Mouse (Mus musculus) CD4-positive helper T cell, adult 2 months (primary cell): ENCODE data around the gene Stk16.
A peak's percentile ranks its signal among the peaks of the same experiment; 100 is the strongest.
"Not testable (repeated sequence)": the region's sequence is repeated elsewhere in the genome, so short reads cannot be mapped to it uniquely, and the experiment has no call there.

Source experiments
- DNase-seq: peaks from one replicate; pipeline ENCODE4 v3.0.0-alpha.2; 2012; ENCODE audit warnings: low read depth, missing footprints, low spot score

Gene Stk16

GRCm38 (mm10) chr1:75212542-75212941, 1.9 kb downstream of the Stk16 start:
- no peak for DNase-seq

GRCm38 (mm10) chr1:75213096-75213495, 2.5 kb downstream of the Stk16 start:
- peak; percentile 76 for DNase-seq

DNA sequence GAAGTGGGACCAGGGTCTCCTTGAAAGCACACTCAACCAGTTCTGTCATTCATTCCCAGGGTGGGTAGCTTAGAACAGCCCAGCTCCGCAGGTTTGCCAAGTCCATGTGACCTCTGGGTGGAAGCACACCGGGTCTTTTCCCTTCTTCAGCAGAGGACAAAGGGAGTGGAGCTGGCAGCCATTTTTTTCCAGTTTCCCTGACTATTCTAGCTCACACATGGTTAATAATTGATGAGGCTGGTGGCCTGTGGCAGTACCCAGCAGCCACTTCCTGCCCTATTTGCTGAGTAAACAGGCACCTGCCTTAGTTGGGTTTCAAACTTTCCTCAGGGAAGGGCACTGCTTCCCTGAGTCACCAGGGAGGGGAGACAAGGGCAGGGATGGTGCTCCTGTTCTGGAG, 3.8 kb downstream of the Stk16 start:
- no peak for DNase-seq

DNA sequence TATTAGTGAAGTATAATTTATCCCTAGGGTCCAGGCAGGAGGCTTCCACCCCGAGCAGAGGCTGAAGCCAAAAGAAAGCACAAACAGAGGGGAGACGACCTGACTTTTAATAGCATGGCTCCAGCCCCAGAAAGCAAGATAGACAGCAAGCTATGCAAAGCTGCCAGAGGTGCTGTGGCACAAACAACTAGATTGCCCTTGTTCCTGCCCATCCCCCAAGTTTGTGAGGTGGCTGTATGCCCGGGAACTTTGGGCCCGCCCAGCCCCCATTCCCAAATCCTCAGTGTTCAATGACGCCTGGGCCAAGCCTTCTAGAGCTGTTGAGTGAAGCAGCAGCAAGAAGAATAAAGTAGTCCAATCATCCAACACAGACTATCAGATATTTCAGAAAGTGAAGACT, 4.2 kb downstream of the Stk16 start:
- DNase-seq = no peak

- DNase-seq = no peak
Measured at GRCm38 (mm10) chr1:75215785-75216184, 5.1 kb downstream of the Stk16 start.

GRCm38 (mm10) chr1:75216797-75217585, 6.4 kb downstream of the Stk16 start:
- DNase-seq = peak; percentile 41

DNA sequence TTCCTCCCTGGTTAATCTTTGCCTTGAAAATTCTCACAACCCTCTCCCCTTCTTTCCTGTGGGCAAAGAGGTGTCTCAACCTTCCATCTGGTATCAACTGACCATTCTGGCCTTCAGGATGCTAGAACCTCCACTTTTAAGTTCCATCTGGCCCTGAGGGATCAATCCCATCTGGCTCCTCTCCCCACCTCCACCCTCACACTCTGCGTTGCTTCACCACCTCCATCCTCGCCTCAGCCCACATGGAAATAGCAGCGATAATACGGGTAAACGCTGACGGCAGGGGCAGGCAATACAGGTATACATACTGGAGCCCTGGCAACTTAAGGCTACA, 7.2 kb downstream of the Stk16 start:
- no peak for DNase-seq

GRCm38 (mm10) chr1:75218227-75219001, 7.8 kb downstream of the Stk16 start:
- DNase-seq = peak; percentile 73

GRCm38 (mm10) chr1:75219078-75219477, 8.4 kb downstream of the Stk16 start:
- peak; percentile 97 for DNase-seq

DNA sequence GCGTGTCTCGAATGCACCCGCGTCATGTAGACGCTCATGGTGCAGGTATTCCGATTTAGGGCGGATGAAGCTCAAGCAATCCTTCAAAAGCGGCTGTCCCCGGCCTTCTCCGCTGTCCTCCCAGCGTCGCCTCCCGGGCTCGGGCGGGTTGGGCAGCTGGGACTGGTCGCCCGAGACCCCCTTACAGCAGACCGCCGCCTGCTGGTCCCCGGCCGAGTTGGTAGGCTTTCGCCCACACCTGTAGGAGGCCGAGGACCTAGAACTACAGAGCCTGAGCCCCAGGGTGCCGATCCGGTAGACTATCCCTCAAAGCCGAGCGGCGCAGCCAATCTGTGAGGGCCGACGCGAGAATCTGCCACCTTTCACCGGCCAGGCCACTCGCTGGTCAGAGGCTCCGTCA, 8.9 kb downstream of the Stk16 start, which contains the start of gene Tuba4a:
Tuba4a (minus strand) TSS at position 335 of the 400 bp plus-strand sequence.
- no peak for DNase-seq

- DNase-seq = no peak
Measured at GRCm38 (mm10) chr1:75221538-75221937, 10.9 kb downstream of the Stk16 start.

- DNase-seq = peak; percentile 55
Measured at GRCm38 (mm10) chr1:75222926-75223325, 12.3 kb downstream of the Stk16 start.

DNA sequence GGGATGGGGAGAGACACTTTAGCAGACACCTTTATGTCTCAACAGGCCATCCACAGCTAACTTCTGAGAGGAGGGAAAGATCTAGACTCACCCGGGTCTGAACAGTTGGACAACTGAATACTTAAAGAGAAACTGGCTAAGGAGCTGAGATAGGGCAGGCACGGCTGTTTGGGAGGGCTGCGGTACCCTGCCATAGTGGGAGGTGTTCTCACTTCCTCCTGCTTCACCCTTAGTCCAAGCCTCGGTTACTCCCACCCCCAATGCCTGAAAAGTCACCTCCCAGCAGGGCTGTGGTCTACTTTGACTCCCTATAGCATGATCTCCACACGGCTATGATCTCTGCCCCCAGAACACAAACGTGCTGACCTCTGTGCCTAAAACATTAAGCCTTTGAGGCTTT, 12.9 kb downstream of the Stk16 start:
- peak; percentile 27 for DNase-seq

- peak; percentile 44 for DNase-seq
Measured at GRCm38 (mm10) chr1:75225473-75225872, 14.8 kb downstream of the Stk16 start.

DNA sequence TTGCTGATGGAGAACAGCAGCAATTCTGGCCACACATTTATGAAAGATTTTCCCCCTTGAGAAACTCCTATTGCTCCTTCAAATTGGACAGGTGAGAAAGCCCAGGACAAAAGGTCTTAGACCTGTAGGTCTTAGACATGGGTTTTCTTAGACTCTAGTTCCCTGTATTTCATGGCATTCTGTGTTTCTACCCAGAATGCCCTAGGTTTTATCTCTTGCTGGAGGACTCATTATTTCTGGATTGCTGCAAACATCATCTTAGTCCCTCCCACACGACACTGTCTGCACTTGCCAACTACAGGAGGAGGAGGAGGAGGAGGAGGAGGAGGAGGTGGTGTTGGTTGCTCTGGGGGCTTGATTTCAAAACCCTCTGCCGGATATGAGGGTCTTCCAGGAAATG, 15.5 kb downstream of the Stk16 start:
- no peak for DNase-seq

- no peak for DNase-seq
Measured at GRCm38 (mm10) chr1:75227653-75228052, 17.0 kb downstream of the Stk16 start.

- DNase-seq = no peak
Measured at GRCm38 (mm10) chr1:75229158-75229557, 18.5 kb downstream of the Stk16 start.

GRCm38 (mm10) chr1:75230335-75230994, 19.8 kb downstream of the Stk16 start:
- no peak for DNase-seq

DNA sequence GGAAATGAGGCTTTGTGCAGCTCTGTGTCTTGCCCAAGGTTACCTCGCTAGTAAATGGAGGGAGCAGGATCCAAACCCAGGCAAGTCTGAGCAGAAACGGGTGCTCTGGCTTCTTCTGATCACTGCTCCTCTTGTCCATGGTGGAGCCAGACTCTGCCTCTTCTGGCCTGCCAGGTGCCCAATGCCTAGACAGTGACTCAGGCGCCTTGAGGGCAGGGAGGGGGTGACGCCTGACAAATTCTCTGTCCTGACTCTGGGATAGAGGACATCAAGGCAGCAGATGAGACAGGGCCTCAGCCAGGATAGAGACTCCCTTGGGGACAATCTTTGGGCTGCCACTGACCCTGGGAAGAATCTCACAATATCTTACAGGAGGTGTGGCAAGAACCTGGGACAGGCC, 20.6 kb downstream of the Stk16 start:
- no peak for DNase-seq

DNA sequence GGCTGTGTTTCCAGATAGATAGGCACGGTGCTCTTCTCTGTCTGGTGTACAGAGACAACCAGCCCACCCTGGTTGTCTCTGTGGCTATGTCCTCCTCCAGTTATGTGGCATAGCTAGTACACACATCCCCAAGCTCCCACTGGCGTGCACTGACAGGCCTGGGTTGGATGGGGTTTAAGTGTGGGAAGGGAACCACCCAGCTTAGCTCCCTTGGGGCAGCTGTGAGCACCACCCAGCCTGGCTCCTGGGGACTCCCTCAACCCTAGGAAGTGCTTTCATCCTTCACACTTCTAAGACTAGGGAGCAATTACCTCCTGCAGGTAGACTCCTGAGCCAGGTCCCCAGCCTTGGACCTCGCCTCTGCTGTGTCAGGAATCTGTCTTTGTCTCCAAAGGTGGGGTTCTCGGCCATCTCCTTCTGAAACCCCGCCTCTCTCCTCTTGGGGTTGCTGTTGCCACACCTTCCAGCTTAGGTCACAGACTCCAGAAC, 21.1 kb downstream of the Stk16 start, which contains the start of gene A630095N17Rik:
A630095N17Rik (minus strand) TSS at position 439 of the 489 bp plus-strand sequence.
- DNase-seq = no peak

DNA sequence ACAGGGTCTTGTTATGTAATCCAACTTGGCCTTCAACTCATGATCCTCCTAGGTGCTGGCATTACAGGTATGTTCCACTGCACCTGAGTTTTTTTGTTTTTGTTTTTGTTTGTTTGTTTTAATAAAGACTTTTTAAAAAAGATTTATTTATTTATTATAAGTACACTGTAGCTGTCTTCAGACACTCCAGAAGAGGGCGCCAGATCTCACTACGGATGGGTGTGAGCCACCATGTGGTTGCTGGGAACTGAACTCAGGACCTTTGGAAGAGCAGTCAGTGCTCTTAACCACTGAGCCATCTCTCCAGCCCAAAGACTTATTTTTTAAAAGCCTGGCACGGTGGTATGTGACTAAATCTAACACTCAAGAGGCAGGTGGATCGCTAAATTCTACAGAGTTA, 21.9 kb downstream of the Stk16 start:
- DNase-seq = not testable (repeated sequence)

DNA sequence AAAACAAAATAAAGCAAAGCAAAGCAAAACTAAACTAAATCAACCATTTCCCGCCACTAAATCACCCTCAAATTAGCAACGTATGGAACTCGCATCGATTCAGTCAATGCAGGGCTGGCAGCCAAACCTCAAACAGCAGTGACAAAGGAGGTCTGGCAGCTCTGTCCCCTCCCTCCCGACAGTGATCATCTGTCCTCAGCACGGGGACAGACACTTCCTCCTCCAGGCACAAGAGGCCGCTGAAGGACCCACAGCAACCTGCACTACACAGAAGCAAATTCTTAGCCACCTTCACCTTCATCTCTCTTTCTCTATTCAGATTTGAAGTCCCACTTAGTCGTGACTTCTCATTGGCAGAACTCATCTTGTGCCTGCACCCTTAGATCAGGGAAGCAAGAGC, 24.0 kb downstream of the Stk16 start:
- DNase-seq = peak; percentile 83
